Mouse (Mus musculus) bone marrow, adult 2 months (tissue): ENCODE data around the gene Rrbp1. TPM values are rescaled to one million over a fixed set of nuclear protein-coding genes. Genes with fewer than 3 reads are reported as not detected.

Experiments
- H3K27ac ChIP-seq: fragments of 200-500 bp; 2 replicates; pipeline ENCODE4 v1.5.1; 2012; ENCODE audit warnings: low read depth, mild to moderate bottlenecking, control low read depth, inconsistent platforms, low read length; ENCODE audit not compliant: control insufficient read depth, poor library complexity, insufficient read depth
- H3K4me1 ChIP-seq: fragments of 200-500 bp; 2 replicates; pipeline ENCODE4 v1.6.1; 2011; ENCODE audit warnings: low read length; ENCODE audit not compliant: control insufficient read depth, insufficient read depth
- H3K4me3 ChIP-seq: fragments of 200-500 bp; replicated peaks from 2 replicates; pipeline ENCODE3; 2011; ENCODE audit warnings: mild to moderate bottlenecking, low read depth, low read length, control low read depth; ENCODE audit not compliant: control insufficient read depth
- CTCF ChIP-seq: fragments of 200-500 bp; IDR thresholded peaks from 2 replicates; pipeline ENCODE4 v1.5.1; 2011; ENCODE audit warnings: low read length, control low read depth; ENCODE audit not compliant: control insufficient read depth, insufficient read depth
- POLR2A ChIP-seq: fragments of 200-500 bp; IDR thresholded peaks from 2 replicates; pipeline ENCODE4 v1.6.1; 2011; ENCODE audit warnings: low read depth, mild to moderate bottlenecking, control low read depth, low read length, borderline replicate concordance; ENCODE audit not compliant: control insufficient read depth
- WGBS: fragments of 180-500 bp; shearing (Covaris S2); methylation state at CpG from one replicate; pipeline ENCODE4 v1.1.7; 2018; 5-methylcytosine and 5-hydroxymethylcytosine counted together
- polyA plus RNA-seq: library from polyadenylated mRNA; stranded (reverse); fragments of >200 nt; gene quantifications from 2 replicates; pipeline ENCODE4 v1.2.4, GENCODE M21; 2011; ENCODE audit warnings: low replicate concordance; ENCODE audit not compliant: missing spikeins, insufficient read depth, insufficient read length

Rrbp1 gene
- polyA plus RNA-seq, 1 experiment: 155 TPM

DNA sequence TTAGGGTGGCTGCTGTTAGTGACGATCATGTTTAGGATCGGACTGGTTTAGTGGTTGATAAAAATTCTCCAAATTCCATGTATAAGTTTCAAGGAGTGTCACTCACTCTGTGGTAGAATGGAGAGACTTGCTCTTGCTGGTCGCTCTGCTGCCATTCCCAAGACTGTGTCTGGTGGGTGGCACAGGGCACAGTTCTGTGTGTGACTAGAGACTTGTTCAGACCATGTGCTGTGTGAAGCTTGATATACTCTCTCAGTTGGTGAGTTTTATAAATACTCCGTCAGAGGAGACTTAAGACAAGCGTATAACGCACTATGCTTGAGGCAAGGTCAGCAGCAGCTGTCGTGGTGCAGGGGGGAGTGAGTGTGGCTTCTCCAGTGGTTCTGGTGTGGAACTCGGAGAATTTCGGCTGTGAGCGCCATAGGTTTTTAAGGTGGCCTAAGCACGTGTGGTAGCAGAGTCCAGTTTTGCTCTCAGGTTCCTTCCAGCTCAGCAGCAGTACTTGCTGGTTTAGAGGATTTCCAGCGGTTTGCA lies 78.7 kb downstream of the Rrbp1 start:
- WGBS: 71% methylated on average over 12 of the region's 12 CpGs
- no peak overlapping the region for H3K27ac ChIP-seq
- no peak for TF ChIP-seq CTCF
- TF ChIP-seq POLR2A: no peak
- H3K4me1 ChIP-seq: peaks cover 4% of the 10 kb centered on the region; the same call in 1 of the 2 replicates
- no peak overlapping the region for H3K4me3 ChIP-seq

DNA sequence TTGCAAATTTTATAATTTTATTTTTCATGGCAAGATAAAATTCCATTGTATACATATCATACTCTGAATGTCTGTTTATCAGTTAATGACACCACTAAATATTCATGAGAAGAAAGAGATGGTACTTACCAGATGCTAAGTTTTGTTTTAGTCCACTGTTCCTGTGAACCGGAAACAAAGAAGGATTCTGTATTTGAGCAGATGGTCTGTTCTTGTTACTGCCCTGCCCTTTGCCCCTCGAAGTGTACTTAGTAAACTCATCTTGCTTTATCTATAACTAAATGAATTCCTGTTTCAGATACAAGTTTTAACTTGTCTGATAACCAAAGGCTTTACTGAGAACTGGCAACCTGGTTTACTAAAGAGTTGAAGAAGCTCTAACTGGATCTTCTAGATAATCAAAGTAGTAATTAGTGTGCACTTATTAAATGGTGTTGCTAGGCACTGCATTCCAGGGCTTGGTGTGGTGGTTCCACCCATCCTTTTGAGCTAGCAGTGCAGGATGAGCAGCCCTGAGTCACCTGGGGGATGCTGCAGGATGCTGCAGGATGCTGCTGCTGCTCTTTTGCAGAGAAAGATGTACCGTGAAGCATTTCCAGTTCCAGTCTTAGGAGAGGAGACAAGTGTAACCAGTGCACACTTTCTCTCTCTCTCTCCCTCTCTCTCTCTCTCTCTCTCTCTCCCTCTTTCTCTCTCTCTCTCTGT lies 81.3 kb downstream of the Rrbp1 start:
- TF ChIP-seq POLR2A (no peak), CTCF (no peak)
- no peak overlapping the region for H3K4me3 ChIP-seq
- no peak overlapping the region for H3K27ac ChIP-seq
- 62% methylated on average over 3 of the region's 3 CpGs for WGBS
- H3K4me1 ChIP-seq: peaks cover 3% of the 10 kb centered on the region; the same call in 1 of the 2 replicates

GRCm38 (mm10) chr2:143925826-143926225 lies 85.2 kb downstream of the Rrbp1 start:
- no peak for TF ChIP-seq CTCF
- no peak for TF ChIP-seq POLR2A
- 80% methylated on average over 6 of the region's 6 CpGs for WGBS
- Histone ChIP-seq H3K27ac (no peak overlapping the region), H3K4me3 (no peak overlapping the region), H3K4me1 (peaks cover 1% of the 10 kb centered on the region; the same call in 1 of the 2 replicates)

DNA sequence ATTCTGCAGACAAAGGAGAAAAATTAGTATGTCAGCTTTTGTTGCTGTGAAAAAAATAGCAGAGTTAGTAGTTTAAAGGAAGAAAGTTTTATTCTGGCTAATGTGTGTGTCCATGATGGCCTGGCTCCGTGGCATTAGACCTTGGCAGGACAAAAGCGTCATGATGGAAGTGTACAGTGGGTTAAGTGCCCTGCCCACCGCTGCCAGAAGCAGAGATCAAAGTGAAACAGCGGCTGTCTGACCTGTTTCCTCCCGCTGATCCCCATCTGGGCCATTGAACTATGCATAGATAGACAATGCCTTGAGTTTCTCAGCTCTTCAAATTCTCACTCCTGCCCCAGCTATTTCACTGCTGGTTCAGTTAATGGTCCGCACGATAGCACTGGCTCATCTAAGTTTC lies 87.0 kb downstream of the Rrbp1 start:
- H3K4me3 ChIP-seq: no peak overlapping the region
- no peaks in the 10 kb centered on the region; the same call in 1 of the 2 replicates for H3K4me1 ChIP-seq
- 72% methylated on average over 7 of the region's 7 CpGs for WGBS
- H3K27ac ChIP-seq: no peak overlapping the region
- TF ChIP-seq CTCF: no peak
- no peak for TF ChIP-seq POLR2A

DNA sequence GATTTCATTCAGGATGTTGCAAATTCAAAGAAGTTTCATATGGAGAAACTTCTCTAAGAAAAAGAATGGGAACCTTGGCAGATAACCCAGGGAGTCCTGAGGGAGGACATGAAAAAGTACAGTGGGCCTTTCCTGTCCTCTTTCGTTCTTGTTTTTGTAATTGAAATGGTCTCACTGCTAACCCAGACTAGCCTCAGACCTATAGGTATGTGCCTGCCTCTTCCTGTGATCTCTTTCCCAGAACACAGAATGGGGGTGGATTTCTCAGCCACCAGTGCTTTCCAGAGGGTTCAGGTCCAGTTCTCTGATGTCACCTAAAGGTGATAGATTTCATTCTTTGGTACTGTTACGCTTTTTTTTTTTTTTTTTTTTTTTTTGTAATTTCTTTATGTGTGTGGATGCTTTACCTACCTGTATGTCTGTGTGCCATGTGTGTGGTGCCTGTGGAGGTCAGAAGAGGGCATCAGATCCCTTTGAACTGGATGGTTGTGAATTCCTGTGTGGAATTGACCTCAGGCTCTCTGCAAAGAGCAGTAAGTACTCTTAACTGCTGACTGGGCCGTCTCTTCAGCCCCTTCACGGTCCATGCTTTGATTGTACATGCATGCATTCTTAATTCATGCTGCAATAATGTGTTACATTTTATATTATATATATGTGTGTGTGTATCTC lies 92.1 kb downstream of the Rrbp1 start:
- TF ChIP-seq POLR2A (no peak), CTCF (peak; percentile 12; the same call in 1 of the 2 replicates)
- Histone ChIP-seq H3K4me1 (no peaks in the 10 kb centered on the region; the same call in 1 of the 2 replicates), H3K27ac (no peak overlapping the region), H3K4me3 (peak overlapping the region; percentile 47)
- WGBS: 45% methylated on average over 4 of the region's 4 CpGs

DNA sequence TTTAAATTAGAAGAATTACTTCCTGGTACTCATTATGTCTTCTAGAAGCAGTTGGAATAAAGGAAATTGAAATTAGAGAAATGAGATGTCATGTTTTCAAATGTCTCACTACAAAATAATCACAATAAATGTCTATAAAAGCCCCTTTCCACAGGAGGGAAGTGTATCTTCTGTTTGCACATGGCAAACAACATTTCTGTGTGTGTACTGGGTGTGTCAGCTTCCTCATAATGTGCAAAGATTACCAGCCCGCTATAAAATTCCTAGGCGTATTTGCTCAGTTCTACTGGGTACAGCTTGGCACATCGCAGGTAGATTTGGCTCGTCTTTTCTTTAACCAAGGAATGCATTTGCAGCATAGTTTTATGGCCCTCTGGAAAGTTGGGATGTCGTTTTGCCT lies 93.4 kb downstream of the Rrbp1 start:
- no peaks in the 10 kb centered on the region; the same call in 1 of the 2 replicates for H3K4me1 ChIP-seq
- TF ChIP-seq POLR2A (no peak), CTCF (no peak)
- H3K27ac ChIP-seq: no peak overlapping the region
- WGBS: 40% methylated on average over 5 of the region's 5 CpGs
- peak overlapping the region; percentile 42 for H3K4me3 ChIP-seq

GRCm38 (mm10) chr2:143916229-143916628 lies 94.8 kb downstream of the Rrbp1 start:
- TF ChIP-seq CTCF (no peak), POLR2A (no peak)
- no peak overlapping the region for H3K27ac ChIP-seq
- H3K4me3 ChIP-seq: peak overlapping the region; percentile 89
- 11% methylated on average over 5 of the region's 5 CpGs for WGBS
- H3K4me1 ChIP-seq: no peaks in the 10 kb centered on the region; the same call in 1 of the 2 replicates

GRCm38 (mm10) chr2:143915600-143916135 lies 95.4 kb downstream of the Rrbp1 start:
- under 1% methylated on average over 32 of the region's 32 CpGs for WGBS
- Histone ChIP-seq H3K4me1 (no peaks in the 10 kb centered on the region; the same call in 1 of the 2 replicates), H3K4me3 (peak overlapping the region; percentile 89), H3K27ac (peak overlapping the region; percentile 93)
- TF ChIP-seq POLR2A (no peak), CTCF (no peak)
